Mouse (Mus musculus): ENCODE measurements around the gene Gm11127.
"Not testable (repeated sequence)": the region's sequence is repeated elsewhere in the genome, so short reads cannot be mapped to it uniquely, and the experiment has no call there.

Gene Gm11127

DNA sequence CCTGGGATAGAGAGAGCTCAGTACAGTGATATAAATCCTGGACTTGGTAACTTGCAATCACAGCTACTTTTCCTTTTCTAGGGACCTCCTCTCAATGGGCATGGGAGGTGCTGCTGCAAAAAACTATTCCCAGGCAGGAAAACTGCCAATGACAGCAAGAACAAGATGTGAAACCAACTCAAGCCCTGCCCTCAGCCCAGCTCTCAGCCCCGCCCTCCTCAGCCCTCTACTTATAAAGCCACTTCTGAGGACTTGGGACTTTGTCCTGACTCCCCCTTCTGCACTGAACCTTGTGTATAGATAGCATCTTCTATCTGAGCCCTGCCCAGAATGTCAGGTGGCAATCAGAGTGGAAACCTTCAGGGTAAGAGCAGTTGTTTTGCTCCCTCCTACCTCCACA, at the start of gene Gm11127:
Gene Gm11127 (minus strand): TSS at position 10 of the 400 bp plus-strand sequence.
- not testable (repeated sequence) for DNase-seq (ENCODE audit: low read depth, low spot score)

- DNase-seq (ENCODE audit: low read depth, low spot score) = not testable (repeated sequence)
Observed at GRCm38 (mm10) chr17:36102091-36102490, 43.9 kb upstream of the Gm11127 start.

DNA sequence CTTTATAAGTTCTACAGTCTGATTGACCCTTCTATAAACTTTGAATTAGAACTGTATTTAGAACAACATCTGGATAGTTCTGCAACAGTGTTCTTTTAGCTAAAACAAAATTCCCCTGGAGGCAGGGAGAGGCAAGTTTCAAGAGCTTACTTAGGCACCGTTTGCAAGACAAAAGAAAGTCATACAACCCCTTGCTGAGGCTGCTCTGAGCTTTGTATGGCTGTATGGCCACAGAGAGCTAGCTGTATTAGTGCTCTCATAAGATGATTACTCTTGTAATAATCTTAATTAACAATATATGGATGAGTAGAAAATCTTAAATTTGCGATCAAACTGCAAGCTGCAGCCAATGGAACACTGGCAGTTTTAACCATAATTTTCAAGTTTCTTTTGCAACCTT, 41.4 kb upstream of the Gm11127 start:
- DNase-seq (ENCODE audit: low read depth, low spot score) = not testable (repeated sequence)

DNA sequence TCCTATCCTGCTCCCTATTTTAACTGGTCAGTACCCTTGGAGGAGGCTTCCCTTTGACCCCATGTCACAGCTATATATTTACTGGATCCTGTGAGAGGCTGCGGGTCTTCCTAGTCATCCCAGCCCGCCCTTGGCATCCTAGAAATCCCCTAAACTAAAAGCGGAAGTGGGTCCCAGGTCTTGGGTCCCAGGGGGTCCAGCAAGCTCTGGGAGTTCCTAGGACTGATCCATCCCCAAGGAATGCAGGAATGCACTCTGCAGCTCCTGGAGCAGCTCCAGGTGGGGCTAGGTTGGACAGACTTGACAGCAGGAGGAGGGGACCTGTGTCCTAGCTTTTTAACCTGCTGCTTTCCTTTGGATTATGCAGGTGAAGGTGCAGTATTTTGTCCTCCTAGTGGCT, 35.8 kb upstream of the Gm11127 start:
- no peak for DNase-seq (ENCODE audit: low read depth, low spot score)

DNA sequence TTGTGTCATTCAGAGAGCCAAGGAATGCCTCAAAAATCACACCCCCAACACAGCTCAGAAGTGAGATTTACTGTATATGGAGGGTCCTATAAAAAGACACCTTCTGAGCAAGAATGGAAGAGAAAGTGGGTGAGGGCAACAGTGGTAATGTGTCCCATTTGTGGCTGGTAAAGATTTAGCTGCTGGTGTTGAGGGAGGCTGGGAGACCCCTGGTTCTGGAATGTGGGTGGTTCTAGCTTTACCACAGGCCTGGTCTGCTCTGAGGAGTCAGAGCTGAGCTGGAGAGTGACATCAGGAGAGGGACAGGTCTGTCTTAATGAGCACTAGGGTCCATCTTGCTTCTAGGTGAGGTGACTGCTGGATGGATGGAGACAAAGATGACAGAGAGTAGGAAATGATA, 34.3 kb upstream of the Gm11127 start:
- DNase-seq (ENCODE audit: low read depth, low spot score) = not testable (repeated sequence)

DNA sequence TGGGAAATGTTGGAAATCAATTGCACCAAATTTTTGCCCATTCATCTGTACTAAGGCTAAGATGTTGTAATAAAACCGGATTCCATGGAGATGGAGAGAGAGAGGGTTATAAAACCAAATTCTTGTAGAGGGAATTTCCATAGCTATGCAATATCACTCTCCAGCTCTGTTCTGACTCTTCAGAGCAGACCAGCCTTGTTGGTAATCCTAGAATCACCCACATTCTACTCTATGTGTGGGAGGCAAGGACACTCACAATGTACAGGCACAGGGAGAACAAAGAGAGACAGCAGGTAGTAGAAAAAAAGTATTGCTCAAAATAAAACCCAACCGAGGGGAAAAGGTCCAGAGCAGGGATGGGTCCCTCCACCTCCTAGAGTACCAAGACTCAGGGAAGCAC, 33.8 kb upstream of the Gm11127 start:
- DNase-seq (ENCODE audit: low read depth, low spot score) = not testable (repeated sequence)

DNA sequence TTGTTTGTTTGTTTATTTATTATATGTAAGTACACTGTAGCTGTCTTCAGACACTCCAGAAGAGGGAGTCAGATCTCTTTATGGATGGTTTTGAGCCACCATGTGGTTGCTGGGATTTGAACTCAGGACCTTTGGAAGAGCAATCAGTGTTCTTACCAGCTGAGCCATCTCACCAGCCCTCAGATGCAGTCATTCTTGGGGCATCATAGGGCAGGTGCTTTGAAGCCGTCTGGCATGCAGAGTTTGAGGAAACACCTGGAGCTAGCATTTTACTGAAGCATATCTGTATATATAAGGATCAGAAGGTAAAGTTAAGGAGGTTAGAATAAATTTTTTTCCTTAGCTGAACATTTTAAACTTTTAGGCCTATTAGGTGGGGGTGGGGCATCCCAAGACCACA, 27.8 kb upstream of the Gm11127 start:
- not testable (repeated sequence) for DNase-seq (ENCODE audit: low read depth, low spot score)

DNA sequence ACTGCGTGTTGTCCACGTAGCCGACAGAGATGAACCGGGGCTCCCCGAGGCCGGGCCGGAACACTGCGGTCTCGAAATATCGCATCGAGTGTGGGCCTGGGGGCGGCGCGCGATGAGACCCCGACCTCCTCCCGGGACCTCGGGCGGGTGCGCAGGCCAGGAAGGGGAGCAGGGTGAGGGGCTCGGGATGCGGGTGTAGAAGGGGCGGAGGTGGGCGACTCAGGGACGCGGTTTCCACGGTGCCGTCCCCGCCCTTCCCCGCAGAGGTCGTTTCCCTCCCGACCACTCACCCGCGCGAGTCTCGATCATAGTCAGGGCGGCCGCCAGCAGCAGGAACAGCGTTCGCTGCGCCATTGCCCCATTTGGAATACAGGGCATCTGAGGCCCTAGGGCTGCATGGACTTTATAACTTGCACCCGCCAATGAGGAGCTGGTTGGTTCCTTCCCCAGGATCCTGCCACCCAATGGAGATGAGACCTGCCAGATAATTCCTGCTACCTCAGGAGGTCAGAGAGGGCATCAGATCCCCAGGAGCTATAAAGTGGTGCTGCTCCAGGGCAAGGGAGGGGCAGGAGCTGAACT, 25.8 kb upstream of the Gm11127 start:
- DNase-seq (ENCODE audit: low read depth, low spot score) = no peak

GRCm38 (mm10) chr17:36083266-36083869, 25.2 kb upstream of the Gm11127 start:
- DNase-seq (ENCODE audit: low read depth, low spot score) = no peak

- not testable (repeated sequence) for DNase-seq (ENCODE audit: low read depth, low spot score)
Observed at GRCm38 (mm10) chr17:36082519-36083232, 24.5 kb upstream of the Gm11127 start.

DNA sequence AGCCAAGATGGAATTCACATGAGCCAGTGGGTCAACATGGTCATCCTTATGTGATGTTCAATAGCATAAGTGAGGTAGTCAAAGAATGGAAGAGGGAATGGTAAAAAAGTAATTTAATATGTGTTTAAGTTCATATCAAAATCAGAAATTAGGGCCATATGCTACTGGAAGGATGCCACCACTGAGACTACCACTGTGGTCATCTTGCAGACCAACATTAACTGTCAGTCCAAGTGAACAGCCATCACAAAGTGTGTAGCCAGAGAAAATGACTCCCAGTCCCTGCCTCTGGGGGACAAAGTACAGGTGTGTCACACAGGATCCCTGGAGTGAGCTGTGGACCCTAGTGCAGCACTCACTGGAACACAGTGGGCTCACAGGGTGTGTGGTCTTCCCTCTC, 23.7 kb upstream of the Gm11127 start:
- not testable (repeated sequence) for DNase-seq (ENCODE audit: low read depth, low spot score)

DNA sequence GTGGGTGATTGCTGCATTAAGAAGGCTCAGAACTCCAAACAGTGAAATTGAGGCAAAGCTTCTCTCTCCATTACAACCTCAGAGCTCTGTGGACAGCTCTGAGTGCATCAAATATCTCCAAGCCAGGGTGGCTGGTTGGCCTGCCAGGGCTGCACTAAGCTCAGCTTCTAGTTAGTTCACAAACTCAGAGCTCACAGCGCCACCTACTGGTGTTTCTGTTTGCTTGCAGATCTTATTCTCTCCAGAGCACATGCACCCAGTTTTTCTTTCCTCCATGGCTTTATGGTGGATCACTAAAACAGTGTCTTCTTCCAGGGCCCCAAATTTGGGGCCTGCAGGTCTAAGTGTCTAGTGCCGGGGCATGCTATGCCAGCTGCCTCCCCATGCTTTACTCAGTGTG, 2.7 kb upstream of the Gm11127 start:
- DNase-seq (ENCODE audit: low read depth, low spot score) = no peak

- not testable (repeated sequence) for DNase-seq (ENCODE audit: low read depth, low spot score)
Observed at GRCm38 (mm10) chr17:36057927-36058326, 244 bp downstream of the Gm11127 start.

DNA sequence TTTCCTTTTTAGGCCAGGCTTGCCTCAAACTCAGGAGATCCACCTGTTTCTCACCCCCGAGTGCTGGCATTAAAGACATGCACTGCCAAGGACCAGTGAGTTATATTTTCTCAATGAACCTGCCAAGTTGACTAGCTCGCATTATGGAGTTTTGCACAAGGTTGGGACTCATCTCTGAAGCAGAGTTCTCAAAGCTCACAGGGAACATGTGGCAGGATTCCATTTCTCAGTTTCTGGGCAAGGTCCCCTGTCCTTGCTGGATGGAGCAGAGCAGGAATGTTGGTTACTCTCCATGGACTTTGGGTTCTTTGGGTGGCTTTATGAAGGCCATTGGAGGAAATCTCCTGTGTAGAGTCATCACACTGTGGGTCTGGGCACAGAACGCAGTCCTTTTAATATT, 14.9 kb downstream of the Gm11127 start:
- DNase-seq (ENCODE audit: low read depth, low spot score) = no peak

GRCm38 (mm10) chr17:36042610-36043169, 15.5 kb downstream of the Gm11127 start, which contains the start of the genes H2-T22 and Gm6034:
Gene H2-T22 (minus strand): TSS chr17:36042747.
Gene Gm6034 (plus strand): TSS chr17:36042961.
- not testable (repeated sequence) for DNase-seq (ENCODE audit: low read depth, low spot score)

GRCm38 (mm10) chr17:36042055-36042454, 16.1 kb downstream of the Gm11127 start:
- DNase-seq (ENCODE audit: low read depth, low spot score) = not testable (repeated sequence)

- DNase-seq (ENCODE audit: low read depth, low spot score) = not testable (repeated sequence)
Observed at GRCm38 (mm10) chr17:36040604-36041003, 17.6 kb downstream of the Gm11127 start.

GRCm38 (mm10) chr17:36036126-36036525, 22.0 kb downstream of the Gm11127 start:
- DNase-seq (ENCODE audit: low read depth, low spot score) = not testable (repeated sequence)

DNA sequence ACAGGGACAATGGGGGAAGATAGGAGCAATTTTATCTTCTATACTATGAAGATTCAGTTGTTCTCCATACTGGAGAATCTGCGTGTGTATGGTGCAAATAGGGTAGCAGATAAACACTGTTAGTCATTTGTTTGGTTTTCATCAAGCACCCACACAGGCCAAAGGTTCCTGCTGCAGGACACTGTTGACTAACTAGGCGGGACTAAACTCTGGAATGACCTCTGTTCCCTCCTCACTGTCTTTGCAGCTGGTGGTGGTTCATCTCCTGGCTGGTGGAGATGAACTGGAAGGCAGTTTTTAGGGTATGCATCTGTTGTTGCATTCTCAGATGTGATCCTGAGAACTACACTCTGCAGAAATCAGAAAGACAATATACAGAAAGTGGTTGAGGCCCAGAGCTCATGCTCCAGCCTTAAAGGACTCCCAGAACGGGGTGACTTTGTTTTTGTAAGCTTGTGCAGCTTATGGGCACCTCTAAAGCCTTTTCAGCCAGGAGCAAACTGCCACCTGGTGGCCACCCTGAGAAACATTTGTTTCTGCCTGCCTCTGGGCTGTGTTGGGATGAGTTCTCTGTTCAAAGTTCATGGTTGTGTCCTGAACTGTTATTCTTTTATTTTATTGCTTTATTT, 23.0 kb downstream of the Gm11127 start:
- DNase-seq (ENCODE audit: low read depth, low spot score) = not testable (repeated sequence)

DNA sequence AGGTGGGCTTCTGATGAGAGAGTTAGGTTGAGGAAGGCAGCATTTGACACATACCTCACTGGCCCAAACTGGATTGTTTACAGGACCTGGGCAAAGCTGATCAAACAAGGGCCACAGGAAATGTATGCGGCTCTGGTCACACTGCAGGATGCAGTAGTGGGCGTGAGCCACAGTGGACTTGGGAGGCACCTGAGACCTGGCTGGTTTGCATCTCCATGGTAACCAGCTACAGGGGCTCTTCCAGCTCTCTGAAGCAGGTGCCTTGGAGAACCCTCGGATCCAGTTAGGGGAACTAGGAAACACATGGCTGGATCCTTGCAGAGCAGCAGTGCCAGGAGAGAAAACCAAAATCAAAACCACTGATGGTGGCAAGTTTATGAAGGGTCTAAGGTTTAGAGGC, 23.6 kb downstream of the Gm11127 start:
- not testable (repeated sequence) for DNase-seq (ENCODE audit: low read depth, low spot score)

- DNase-seq (ENCODE audit: low read depth, low spot score) = not testable (repeated sequence)
Observed at GRCm38 (mm10) chr17:36032351-36032875, 25.8 kb downstream of the Gm11127 start, which contains the start of gene H2-T23. Gene H2-T23 (minus strand): TSS chr17:36032855.

Data from retina, adult 2 months (tissue).